Mouse (Mus musculus) Patski (cell line): ENCODE data around the gene Sost. TPM values are rescaled to one million over a fixed set of nuclear protein-coding genes. Genes with fewer than 3 reads are reported as not detected.

Source experiments
- ATAC-seq: fragments of 100-300 bp; one replicate; pipeline ENCODE4 v1.8.0; 2021
- CTCF ChIA-PET: fragments of 350-600 bp; sonication (Branson Sonifier 250); formaldehyde crosslinking; loops from one replicate; lab custom pipeline; 2022; ENCODE audit warnings: inconsistent platforms; lab: Charles Lee
- POLR2A ChIA-PET: fragments of 350-600 bp; sonication (Branson Sonifier 250); formaldehyde crosslinking; loops from one replicate; lab custom pipeline; 2022; ENCODE audit warnings: antibody characterized with exemption, inconsistent platforms; lab: Charles Lee
- DNase-seq: peaks from one replicate; pipeline ENCODE4 v3.0.0-alpha.2; 2011; ENCODE audit warnings: low read depth, low spot score
- H3K27me3 ChIP-seq: fragments of 371-371 bp; one replicate; pipeline ENCODE4 v1.5.1; 2021
- CTCF ChIP-seq: fragments of 100-300 bp; IDR thresholded peaks from one replicate; pipeline ENCODE4 v1.5.1; 2021
- in situ Hi-C: fragments of 300-500 bp; cut with MboI; formaldehyde crosslinking; loops from 3 replicates; pipeline ENCODE4 v1.11.1; 2018; ENCODE audit warnings: low pct_unique_long_range_greater_than_20kb, mixed read lengths
- polyA plus RNA-seq: library from polyadenylated mRNA; unstranded; gene quantifications from one replicate; pipeline ENCODE4 v1.2.3, GENCODE M21; 2021

Gene Sost
- polyA plus RNA-seq, 1 experiment from 2014 or later = not detected

DNA sequence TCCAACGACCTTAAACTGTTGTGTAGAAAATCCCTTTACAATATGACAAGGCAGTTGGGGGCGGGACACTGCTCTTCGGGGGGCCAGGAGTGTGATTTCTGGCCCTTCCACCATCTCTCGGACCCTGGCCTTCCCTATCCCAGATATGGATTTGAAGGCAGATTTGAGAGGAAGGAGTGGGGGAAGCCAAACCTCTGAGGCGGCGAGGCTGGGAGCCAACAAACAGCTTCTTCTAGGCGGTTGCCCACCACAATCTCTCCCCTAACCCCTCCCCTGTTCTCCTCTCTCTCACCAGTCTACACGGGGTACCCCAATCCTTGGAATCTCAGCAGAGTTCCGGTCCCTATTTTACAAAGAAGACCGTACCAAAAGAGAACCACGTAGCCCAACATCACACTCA is 3.8 kb downstream of the Sost start:
- TF ChIP-seq CTCF = no peak
- no peak for DNase-seq
- POLR2A ChIA-PET = interaction anchor here (0.6 kb wide), 1 partner anchor 179 kb away, joined by 3 read pairs; no protein-coding TSS in a partner anchor
- no peak for ATAC-seq
- in situ Hi-C loops = no loop called here
- H3K27me3 ChIP-seq = peaks cover 48% of the 10 kb centered on the region
- CTCF ChIA-PET = interaction anchor here (1.6 kb wide), 1 partner anchor 44 kb away, joined by 8 read pairs; no protein-coding TSS in a partner anchor

- ATAC-seq (no peak), DNase-seq (no peak)
- TF ChIP-seq CTCF = no peak
- ChIA-PET POLR2A (no interaction called here), CTCF (no interaction called here)
- peaks cover 67% of the 10 kb centered on the region for H3K27me3 ChIP-seq
- in situ Hi-C loops = no loop called here
These were observed 9.3 kb downstream of the Sost start for GRCm38 (mm10) chr11:101957476-101957875.

DNA sequence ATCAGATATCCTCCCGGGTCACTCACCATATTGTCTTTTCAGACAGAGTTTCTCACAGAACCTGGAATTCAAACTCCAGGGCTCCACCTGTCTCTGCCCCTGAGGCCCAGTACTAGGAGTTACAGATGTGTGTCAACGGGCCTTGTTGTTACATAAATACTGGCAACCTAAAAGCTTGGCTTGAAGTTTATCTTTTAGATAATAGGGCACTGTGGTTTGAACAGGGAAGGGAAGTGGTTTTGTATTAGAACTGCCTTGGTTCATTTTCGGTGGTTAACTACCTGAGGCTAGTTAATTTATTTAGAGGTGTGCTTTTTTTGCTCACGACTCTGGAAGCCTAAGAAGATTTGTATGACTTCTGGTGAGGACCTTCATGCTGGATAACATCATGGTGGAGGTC is 13.4 kb downstream of the Sost start:
- DNase-seq (no peak), ATAC-seq (no peak)
- TF ChIP-seq CTCF = no peak
- POLR2A ChIA-PET = interaction anchor here (1.1 to 1.4 kb wide), 2 partner anchors 15 to 26 kb away, joined by 3 read pairs; no protein-coding TSS in a partner anchor
- in situ Hi-C loops = no loop called here
- CTCF ChIA-PET = interaction anchor here (3.7 kb wide), 1 partner anchor 15 kb away, joined by 10 read pairs; no protein-coding TSS in a partner anchor
- H3K27me3 ChIP-seq = peaks cover 63% of the 10 kb centered on the region

GRCm38 (mm10) chr11:101952541-101953341 is 14.1 kb downstream of the Sost start:
- TF ChIP-seq CTCF = no peak
- no peak for DNase-seq
- CTCF ChIA-PET = interaction anchor here (3.7 kb wide), 1 partner anchor 16 kb away, joined by 10 read pairs; no protein-coding TSS in a partner anchor
- POLR2A ChIA-PET = interaction anchor here (0.8 to 1.4 kb wide), 2 partner anchors 13 to 16 kb away, joined by 3 read pairs; no protein-coding TSS in a partner anchor
- H3K27me3 ChIP-seq = peaks cover 62% of the 10 kb centered on the region
- no peak for ATAC-seq
- in situ Hi-C loops = no loop called here

GRCm38 (mm10) chr11:101950021-101950420 is 16.8 kb downstream of the Sost start:
- CTCF ChIA-PET = interaction anchor here (0.9 kb wide), 1 partner anchor 19 kb away, joined by 3 read pairs; no protein-coding TSS in a partner anchor
- peaks cover 47% of the 10 kb centered on the region for H3K27me3 ChIP-seq
- no peak for ATAC-seq
- in situ Hi-C loops = no loop called here
- DNase-seq = no peak
- TF ChIP-seq CTCF = no peak
- POLR2A ChIA-PET = no interaction called here

GRCm38 (mm10) chr11:101946525-101946924 is 20.3 kb downstream of the Sost start:
- peaks cover 25% of the 10 kb centered on the region for H3K27me3 ChIP-seq
- ChIA-PET CTCF (interaction anchor here (0.8 to 1.6 kb wide), 3 partner anchors 9 to 22 kb away, joined by 3 to 7 read pairs (median 5); no protein-coding TSS in a partner anchor), POLR2A (no interaction called here)
- in situ Hi-C loops = no loop called here
- DNase-seq = no peak
- no peak for TF ChIP-seq CTCF
- ATAC-seq = no peak

DNA sequence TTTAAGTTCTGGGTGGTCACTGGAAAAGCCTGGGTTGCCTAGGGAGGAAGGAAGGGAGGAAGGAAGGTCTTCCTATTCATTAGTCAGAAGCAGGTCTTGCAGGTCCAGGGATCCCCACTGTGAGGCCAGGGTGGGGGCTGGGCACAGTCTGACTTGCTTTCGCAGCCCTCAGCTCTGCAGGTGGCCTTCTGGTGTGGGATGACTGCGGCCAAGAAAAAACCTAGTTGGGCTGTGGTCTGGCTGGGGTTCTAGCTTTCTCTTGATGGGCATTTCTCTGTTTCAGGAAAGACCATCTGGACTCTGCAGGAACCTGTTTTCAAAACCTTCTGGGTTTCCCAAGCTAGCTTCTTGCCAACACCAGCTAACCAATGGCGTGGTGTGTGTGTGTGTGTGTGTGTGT is 23.8 kb downstream of the Sost start:
- CTCF ChIA-PET = interaction anchor here (1.1 kb wide), 1 partner anchor 130 kb away, joined by 3 read pairs; no protein-coding TSS in a partner anchor

GRCm38 (mm10) chr11:101937108-101937507 is 29.7 kb downstream of the Sost start:
- peaks cover 40% of the 10 kb centered on the region for H3K27me3 ChIP-seq
- ChIA-PET CTCF (no interaction called here), POLR2A (no interaction called here)
- no peak for ATAC-seq
- TF ChIP-seq CTCF = no peak
- in situ Hi-C loops = no loop called here
- no peak for DNase-seq

More for the DNA sequence above, 23.8 kb downstream of the Sost start:
- POLR2A ChIA-PET = no interaction called here
- no peak for TF ChIP-seq CTCF
- no peak for ATAC-seq
- H3K27me3 ChIP-seq = peaks cover 35% of the 10 kb centered on the region
- in situ Hi-C loops = no loop called here
- no peak for DNase-seq

GRCm38 (mm10) chr11:101936421-101936820 is 30.4 kb downstream of the Sost start:
- no peak for DNase-seq
- ATAC-seq = no peak
- in situ Hi-C loops = no loop called here
- TF ChIP-seq CTCF = no peak
- CTCF ChIA-PET = no interaction called here
- POLR2A ChIA-PET = no interaction called here
- peaks cover 42% of the 10 kb centered on the region for H3K27me3 ChIP-seq

- ATAC-seq (no peak), DNase-seq (no peak)
- ChIA-PET CTCF (interaction anchor here (1.1 kb wide), 1 partner anchor 33 kb away, joined by 3 read pairs; no protein-coding TSS in a partner anchor), POLR2A (no interaction called here)
- in situ Hi-C loops = no loop called here
- peaks cover 38% of the 10 kb centered on the region for H3K27me3 ChIP-seq
- TF ChIP-seq CTCF = no peak
These were observed 31.1 kb downstream of the Sost start for GRCm38 (mm10) chr11:101935743-101936142.
